17 mouse cellular contexts compared by ENCODE assay signal in genomic region chr6:55174741-55175181, GRCm38 (mm10). TPM values are rescaled to one million over a fixed set of nuclear protein-coding genes. Genes with fewer than 3 reads are reported as not detected.
DNase-seq lines count a peak whose midpoint lies in the region; ATAC-seq and TF ChIP-seq lines count a peak whose summit lies in the region.
"Had no signal": no experiment of that assay in that cellular context is flagged by ENCODE, and none has a peak within 500 bp of the region (broad histone marks: within the 10 kb centered on the region; RNA-seq: fewer than 3 reads in every experiment).

Gene Inmt, minus strand, starts transcription at chr6:55175043.

- H3K4me3 ChIP-seq in forebrain, embryonic 10.5 days = no peak within 1 kb of the TSS
- no peak within 1 kb of the TSS for H3K4me3 ChIP-seq in forebrain, embryonic 14.5 days (ENCODE audit: low read depth, low read length)
- 0 out of 2 replicates have a peak within 1 kb of the TSS, but pooled peaks have one; percentile 12 for H3K4me3 ChIP-seq in lung, postnatal 0 days (ENCODE audit: low read depth, low read length)
- no peak within 1 kb of the TSS for H3K4me3 ChIP-seq in midbrain, postnatal 0 days (ENCODE audit: low read depth, low read length)
- H3K4me3 ChIP-seq: erythroblast, embryonic 14.5 days; hindbrain, embryonic 15.5 days; neural tube, embryonic 13.5 days had no signal

- 0 out of 2 replicates have a peak within 1 kb of the TSS, but pooled peaks have one; percentile 35 for H3K27ac ChIP-seq in forebrain, embryonic 10.5 days
- no peak within 1 kb of the TSS for H3K27ac ChIP-seq in forebrain, embryonic 14.5 days (ENCODE audit: low read depth, low read length)
- no peak within 1 kb of the TSS for H3K27ac ChIP-seq in lung, postnatal 0 days (ENCODE audit: low read length)
- no peak within 1 kb of the TSS for H3K27ac ChIP-seq in midbrain, postnatal 0 days (ENCODE audit: low read depth, low read length)
- H3K27ac ChIP-seq: hindbrain, embryonic 15.5 days; neural tube, embryonic 13.5 days had no signal

- H3K9me3 ChIP-seq in forebrain, embryonic 10.5 days = no peaks in the 10 kb centered on the region
- H3K9me3 ChIP-seq in forebrain, embryonic 14.5 days (replicated peaks; ENCODE audit: control insufficient read depth, low read length) = no peaks in the 10 kb centered on the region
- H3K9me3 ChIP-seq in lung, postnatal 0 days (ENCODE audit: low read length) = no peaks in the 10 kb centered on the region
- H3K9me3 ChIP-seq in midbrain, postnatal 0 days (ENCODE audit: low read length) = no peaks in the 10 kb centered on the region
- H3K9me3 ChIP-seq: G1E; hindbrain, embryonic 15.5 days; neural tube, embryonic 13.5 days had no signal

- H3K9ac ChIP-seq in forebrain, embryonic 14.5 days (ENCODE audit: low read length) = no peak within 1 kb of the TSS
- H3K9ac ChIP-seq in lung, postnatal 0 days (replicated peaks; ENCODE audit: low read depth) = no peak within 1 kb of the TSS
- H3K9ac ChIP-seq in midbrain, postnatal 0 days (replicated peaks; ENCODE audit: low read length, poor library complexity, severe bottlenecking) = no peak within 1 kb of the TSS
- H3K9ac ChIP-seq: hindbrain, embryonic 15.5 days; lung, embryonic 14.5 days; neural tube, embryonic 13.5 days had no signal

- no peak for ATAC-seq in forebrain, embryonic 14.5 days
- ATAC-seq in lung, postnatal 0 days = peak; percentile 46
- no peak for ATAC-seq in activated CD4-positive, CD25-positive, alpha-beta regulatory T cell, adult 4 months
- no peak for ATAC-seq in midbrain, postnatal 0 days (ENCODE audit: low FRiP score)

- no peak for TF ChIP-seq EP300 in lung, postnatal 0 days (IDR thresholded peaks at IDR 0.05)

- 91% methylated on average over 1 of the region's 1 CpGs for WGBS in forebrain, embryonic 10.5 days
- WGBS in forebrain, embryonic 14.5 days = 78% methylated on average over 1 of the region's 1 CpGs
- 44% methylated on average over 1 of the region's 1 CpGs for WGBS in lung, postnatal 0 days
- WGBS in midbrain, postnatal 0 days = 89% methylated on average over 1 of the region's 1 CpGs

- peaks cover 37% of the 10 kb centered on the region for H3K4me1 ChIP-seq in forebrain, embryonic 10.5 days
- H3K4me1 ChIP-seq in forebrain, embryonic 14.5 days (ENCODE audit: control insufficient read depth, insufficient read depth, low read length) = no peaks in the 10 kb centered on the region
- H3K4me1 ChIP-seq in lung, postnatal 0 days (ENCODE audit: insufficient read depth, low read depth, low read length) = no peaks in the 10 kb centered on the region; the same call in 1 of the 2 replicates
- H3K4me1 ChIP-seq in midbrain, postnatal 0 days (ENCODE audit: insufficient read depth, low read length) = no peaks in the 10 kb centered on the region
- H3K4me1 ChIP-seq: hindbrain, embryonic 15.5 days; neural tube, embryonic 13.5 days had no signal

- no peak for DNase-seq in forebrain, embryonic 10.5 days (ENCODE audit: extremely low spot score, low spot score)
- DNase-seq in forebrain, embryonic 14.5 days (ENCODE audit: low spot score) = no peak
- peak; percentile 27 to 44 for DNase-seq in lung, adult 18-20 months
- no peak for DNase-seq in lung, postnatal 4 days
- peak; percentile 52 for DNase-seq in kidney, adult 18-20 months
- peak; percentile 36 for DNase-seq in lung, postnatal 0 days (ENCODE audit: low spot score)
- no peak for DNase-seq in midbrain, postnatal 0 days (ENCODE audit: low spot score)
- DNase-seq: B cell, adult 2 months; gastrocnemius, postnatal 10 days; midbrain, embryonic 14.5 days; thymus, postnatal 14 days had no signal

- H3K4me2 ChIP-seq in forebrain, embryonic 14.5 days (ENCODE audit: low read length) = no peak within 1 kb of the TSS
- peak within 1 kb of the TSS; percentile 25 for H3K4me2 ChIP-seq in lung, postnatal 0 days (replicated peaks; ENCODE audit: low read depth, low read length)
- no peak within 1 kb of the TSS for H3K4me2 ChIP-seq in midbrain, postnatal 0 days (ENCODE audit: low read depth, low read length, poor library complexity, severe bottlenecking)
- H3K4me2 ChIP-seq: hindbrain, embryonic 15.5 days; lung, embryonic 14.5 days; neural tube, embryonic 13.5 days had no signal

- H3K27me3 ChIP-seq in forebrain, embryonic 10.5 days (ENCODE audit: poor library complexity, severe bottlenecking) = peaks cover 77% of the 10 kb centered on the region
- H3K27me3 ChIP-seq in forebrain, embryonic 14.5 days (replicated peaks; ENCODE audit: control insufficient read depth, insufficient read depth, low read length) = no peaks in the 10 kb centered on the region
- H3K27me3 ChIP-seq in lung, postnatal 0 days (replicated peaks; ENCODE audit: insufficient read depth, low read length) = no peaks in the 10 kb centered on the region
- H3K27me3 ChIP-seq in midbrain, postnatal 0 days (ENCODE audit: insufficient read depth, low read length) = no peaks in the 10 kb centered on the region

- no peak for TF ChIP-seq CTCF in lung, postnatal 0 days (IDR thresholded peaks at IDR 0.05)
- no peak for TF ChIP-seq CTCF in midbrain, postnatal 0 days (IDR thresholded peaks at IDR 0.05)

- H3K36me3 ChIP-seq in forebrain, embryonic 10.5 days (replicated peaks) = no peaks in the 10 kb centered on the region
- no peaks in the 10 kb centered on the region for H3K36me3 ChIP-seq in forebrain, embryonic 14.5 days (ENCODE audit: control insufficient read depth, insufficient read depth, low read length)
- no peaks in the 10 kb centered on the region for H3K36me3 ChIP-seq in lung, postnatal 0 days (ENCODE audit: insufficient read depth, low read length)
- no peaks in the 10 kb centered on the region for H3K36me3 ChIP-seq in midbrain, postnatal 0 days (ENCODE audit: insufficient read depth, low read length)
- H3K36me3 ChIP-seq: G1E; hindbrain, embryonic 15.5 days; neural tube, embryonic 13.5 days had no signal

RNA-seq across cellular contexts. Expression of gene Inmt, which starts in this region (rescaled TPM):
- 8.3 and 11.8 TPM in 2 replicates for polyA plus RNA-seq in forebrain, embryonic 10.5 days (2016; fragmentation: Nextera tagmentation; extraction: Ambion mirVana)
- 0.21 TPM in 1 of 2 replicates, not detected in the other for polyA plus RNA-seq in forebrain, embryonic 14.5 days (2014; fragmentation: Nextera tagmentation; extraction: Ambion mirVana)
- 194 and 256 TPM in 2 replicates for polyA plus RNA-seq in lung, postnatal 0 days (2015; fragmentation: Nextera tagmentation; extraction: Ambion mirVana)
- not detected for polyA plus RNA-seq in activated CD4-positive, CD25-positive, alpha-beta regulatory T cell, adult 4 months (2017; shearing (Covaris generic))
- not detected in 2 replicates for total RNA-seq in midbrain, postnatal 0 days (2014; rRNA removed)
- polyA plus RNA-seq in midbrain, postnatal 0 days (2015; fragmentation: Nextera tagmentation; extraction: Ambion mirVana) = not detected in 2 replicates
- total RNA-seq: G1E had no signal
- polyA plus RNA-seq: erythroblast, embryonic 14.5 days; G1E; hindbrain, embryonic 15.5 days; midbrain, embryonic 14.5 days; neural tube, embryonic 13.5 days had no signal

Comparison
In these comparisons a context has a peak if more than half of its experiments do, and no peak if none do; other contexts are left out.
1. RNA of gene Inmt (polyA plus RNA-seq): 194 to 256 TPM in lung, postnatal 0 days; 8.3 to 11.8 TPM in forebrain, embryonic 10.5 days, not detected in midbrain, postnatal 0 days, 0.21 TPM in forebrain, embryonic 14.5 days and not detected in activated CD4-positive, CD25-positive, alpha-beta regulatory T cell, adult 4 months; every median in the first group is over 10 times any median in the second.
2. DNase-seq: peak in lung, adult 18-20 months (2 of 2), kidney, adult 18-20 months (single experiment) and lung, postnatal 0 days (single experiment); none in forebrain, embryonic 10.5 days (single experiment), forebrain, embryonic 14.5 days (single experiment), lung, postnatal 4 days (0 of 2) and midbrain, postnatal 0 days (single experiment).